Mouse (Mus musculus) brain, embryonic 14.5 days (tissue): ENCODE results near the gene Nacc1.

Experiments used
- CTCF ChIP-seq: fragments of 200-500 bp; IDR thresholded peaks from 2 replicates; pipeline ENCODE4 v1.5.1; 2012; ENCODE audit warnings: inconsistent platforms, mild to moderate bottlenecking, moderate library complexity, borderline replicate concordance; ENCODE audit not compliant: insufficient read depth, insufficient read length; ENCODE audit errors: extremely low read depth
- POLR2A ChIP-seq: fragments of 200-500 bp; IDR thresholded peaks from 2 replicates; pipeline ENCODE4 v1.6.1; 2012; ENCODE audit warnings: mild to moderate bottlenecking, inconsistent platforms, borderline replicate concordance; ENCODE audit not compliant: poor library complexity, insufficient read depth, insufficient read length, severe bottlenecking; ENCODE audit errors: extremely low read depth

- no peak for TF ChIP-seq CTCF
- TF ChIP-seq POLR2A = no peak
Measured at GRCm38 (mm10) chr8:84731371-84732177, 43.9 kb upstream of the Nacc1 start.
